Mouse (Mus musculus) lung, postnatal 0 days (tissue): ENCODE data around the gene Clspn.
A peak's percentile ranks its signal among the peaks of the same experiment; 100 is the strongest.

Experiments
- CTCF ChIP-seq: IDR thresholded peaks from 2 replicates; pipeline ENCODE4 v1.5.1; 2016; ENCODE audit warnings: antibody characterized with exemption, mild to moderate bottlenecking
- EP300 ChIP-seq: IDR thresholded peaks from 2 replicates; pipeline ENCODE4 v1.6.1; 2016; ENCODE audit warnings: antibody characterized with exemption, mild to moderate bottlenecking, control low read depth

DNA sequence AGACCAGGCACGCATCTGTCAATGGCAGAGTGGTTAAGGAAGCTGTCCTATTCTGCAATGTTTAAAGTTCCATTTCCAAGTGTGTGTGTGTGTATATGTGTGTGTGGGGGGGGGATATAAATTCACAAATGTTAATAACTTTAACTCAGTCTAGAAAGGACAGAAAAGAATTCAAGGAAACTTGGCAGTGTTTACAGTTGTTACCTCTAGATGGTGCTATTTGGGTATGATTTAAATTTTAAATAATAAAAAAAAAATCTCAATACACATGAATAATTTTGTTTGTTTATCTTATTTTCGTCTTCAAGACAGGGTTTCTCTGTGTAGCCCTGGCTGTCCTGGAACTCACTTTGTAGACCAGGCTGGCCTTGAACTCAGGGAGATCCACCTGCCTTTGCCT, 75.2 kb downstream of the Clspn start:
- TF ChIP-seq CTCF = peak; percentile 25
- no peak for TF ChIP-seq EP300
